Mouse (Mus musculus): ENCODE data around the gene Olfr317. TPM values are rescaled to one million over a fixed set of nuclear protein-coding genes. Genes with fewer than 3 reads are reported as not detected.

Olfr317 gene
- total RNA-seq, 2 experiments from 2014 or later = 0.23 TPM; not detected in 1

DNA sequence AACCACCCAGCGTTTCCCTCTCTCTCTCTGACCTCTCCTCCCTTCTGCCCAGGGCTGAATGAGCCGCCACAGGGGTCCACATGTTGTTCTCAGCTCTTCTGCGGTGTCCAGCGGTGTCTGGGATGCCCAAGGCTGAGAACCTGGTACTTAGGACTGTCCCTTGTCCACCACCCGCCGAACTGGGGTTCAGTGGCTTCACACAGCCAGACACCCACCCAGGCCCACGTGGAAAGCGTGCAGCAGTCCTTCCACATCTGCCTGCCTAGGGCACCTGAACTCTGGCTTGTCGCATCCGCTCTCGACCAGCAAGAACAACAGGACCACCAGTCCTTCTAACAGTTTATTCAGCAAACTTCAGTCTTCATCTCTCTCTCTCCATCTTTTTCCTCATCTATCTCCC is 29.9 kb downstream of the Olfr317 start:
- H3K4me3 ChIP-seq = no peak overlapping the region
- TF ChIP-seq CTCF (IDR thresholded peaks at IDR 0.05) = no peak
- intact Hi-C loops (cut with DNase I) = no loop called here

DNA sequence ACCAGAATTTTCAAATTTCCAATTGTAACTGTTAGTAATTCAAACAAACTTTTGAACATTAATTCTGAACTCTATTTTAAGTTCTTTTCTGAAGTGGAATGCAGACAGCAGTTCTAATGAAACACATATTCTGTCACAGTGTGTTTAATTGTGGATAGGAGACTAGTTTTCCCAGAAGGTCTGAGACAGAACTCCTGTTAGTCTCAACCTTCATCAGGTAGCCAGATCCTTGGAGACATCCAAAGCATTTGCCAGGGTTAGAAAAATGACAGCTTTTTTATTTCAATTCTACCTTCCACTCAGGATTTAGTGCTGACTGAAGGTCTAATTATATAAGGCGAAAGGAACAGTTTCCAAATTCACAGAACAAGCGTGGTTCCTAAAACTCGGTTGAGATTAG is 40.1 kb downstream of the Olfr317 start, which contains the start of gene Olfr319:
TSS of gene Olfr319 (plus strand) at position 301 of the 400 bp plus-strand sequence.
- Histone ChIP-seq H3K4me3 (no peak within 1 kb of the TSS), H3K27ac (no peak within 1 kb of the TSS)
- intact Hi-C loops (cut with DNase I) = no loop called here
- TF ChIP-seq CTCF (IDR thresholded peaks at IDR 0.05) = no peak
- no peak for DNase-seq (ENCODE audit: extremely low spot score in 1 of 2, low spot score in 2 of 2)

More for the DNA sequence above, 29.9 kb downstream of the Olfr317 start:
- no peak overlapping the region for H3K27ac ChIP-seq
- DNase-seq (ENCODE audit: extremely low spot score in 1 of 2, low spot score in 2 of 2) = no peak

Other genes starting within 250 kb of the Olfr317 start
- not detected for gene Olfr332, start 246.7 kb downstream of the Olfr317 start, total RNA-seq (2021)
- not detected for gene Olfr331, start 236.6 kb downstream of the Olfr317 start, total RNA-seq (2021)
- not detected for gene Olfr330, start 204.4 kb downstream of the Olfr317 start, total RNA-seq (2021)
- not detected for gene Olfr329-ps, start 192.8 kb downstream of the Olfr317 start, total RNA-seq (2021)
- gene Olfr328, start 183.6 kb downstream of the Olfr317 start, total RNA-seq (2021) = under 1 TPM; 0.12 to 0.27 TPM
- not detected for gene Olfr224, start 168.7 kb downstream of the Olfr317 start, total RNA-seq (2021)
- gene Olfr325, start 161.5 kb downstream of the Olfr317 start, total RNA-seq (2021) = not detected
- not detected for gene Olfr324, start 144.1 kb downstream of the Olfr317 start, total RNA-seq (2021)
- not detected for gene 2210407C18Rik, start 123.1 kb downstream of the Olfr317 start, total RNA-seq (2021)
- not detected for gene Olfr323, start 108.7 kb downstream of the Olfr317 start, total RNA-seq (2021)
- gene Trim58, start 98.7 kb downstream of the Olfr317 start, total RNA-seq (2021) = not detected
- not detected for gene Olfr322, start 80.4 kb downstream of the Olfr317 start, total RNA-seq (2021)
- not detected for gene Olfr320, start 58.1 kb downstream of the Olfr317 start, total RNA-seq (2021)
- gene Olfr319, start 40.0 kb downstream of the Olfr317 start, total RNA-seq (2021) = not detected
- not detected for gene Olfr318, start 15.2 kb downstream of the Olfr317 start, total RNA-seq (2021)
- gene Olfr316, start 13.5 kb upstream of the Olfr317 start, total RNA-seq (2021) = 1 to 10 TPM; 1.2 to 1.4 TPM
- not detected for gene Olfr315, start 34.0 kb upstream of the Olfr317 start, total RNA-seq (2021)
- not detected for gene Olfr314, start 43.7 kb upstream of the Olfr317 start, total RNA-seq (2021)
- 1 to 10 TPM; 1.4 to 3.5 TPM for gene Fam183b, start 62.7 kb upstream of the Olfr317 start, total RNA-seq (2021)
- not detected for gene Olfr313, start 75.8 kb upstream of the Olfr317 start, total RNA-seq (2021)
- gene Olfr312, start 90.0 kb upstream of the Olfr317 start, total RNA-seq (2021) = under 1 TPM in 1 of 2 experiments, not detected in 1; 0.09 TPM
- under 1 TPM in 1 of 2 experiments, not detected in 1; 0.26 TPM for gene Olfr311, start 100.0 kb upstream of the Olfr317 start, total RNA-seq (2021)
- 10 to 100 TPM; 17.3 to 20.2 TPM for gene Gm12258, start 107.9 kb upstream of the Olfr317 start, total RNA-seq (2021)
- gene 2810021J22Rik, start 128.0 kb upstream of the Olfr317 start, total RNA-seq (2021) = 10 to 100 TPM; 10.9 to 11.5 TPM
- gene Zfp39, start 165.0 kb upstream of the Olfr317 start, total RNA-seq (2021) = 1 to 10 TPM; 8.2 to 9.0 TPM
- not detected for gene Btnl10, start 178.7 kb upstream of the Olfr317 start, total RNA-seq (2021)
- gene Rnf187, start 199.7 kb upstream of the Olfr317 start, total RNA-seq (2021) = 100 to 1,000 TPM; 445 to 469 TPM
- 10 to 100 TPM; 88.5 to 98.9 TPM for gene Hist3h2ba, start 209.7 kb upstream of the Olfr317 start, total RNA-seq (2021)
- 10 to 100 TPM; 55.5 to 59.1 TPM for gene Hist3h2a, start 215.5 kb upstream of the Olfr317 start, total RNA-seq (2021)
- gene Trim17, start 215.5 kb upstream of the Olfr317 start, total RNA-seq (2021) = 1 to 10 TPM; 4.8 to 4.9 TPM
- 10 to 100 TPM; 25.6 to 26.1 TPM for gene Trim11, start 238.9 kb upstream of the Olfr317 start, total RNA-seq (2021)

Data from left cerebral cortex, adult 2 months (tissue).